Mouse (Mus musculus) layer of hippocampus, adult 2 months (tissue): ENCODE measurements around the gene Pcbd2. TPM values are rescaled to one million over a fixed set of nuclear protein-coding genes. Genes with fewer than 3 reads are reported as not detected.
A peak's percentile ranks its signal among the peaks of the same experiment; 100 is the strongest.

Source experiments
- DNase-seq, 2 experiments: peaks; one replicate each; pipeline ENCODE4 v3.0.0; 2022; ENCODE audit warnings: low spot score in 2 of 2
- H3K27ac ChIP-seq: fragments of 200-600 bp; 2 replicates; pipeline ENCODE4 v1.8.1; 2022
- H3K4me3 ChIP-seq: fragments of 200-600 bp; 2 replicates; pipeline ENCODE4 v1.8.1; 2022; ENCODE audit warnings: mild to moderate bottlenecking
- CTCF ChIP-seq: fragments of 200-600 bp; conservative IDR thresholded peaks from 2 replicates; pipeline ENCODE4 v1.8.1; 2022; ENCODE audit warnings: antibody characterized with exemption, mild to moderate bottlenecking, moderate library complexity
- total RNA-seq, 2 experiments: library from RNA; stranded (reverse); gene quantifications; 2 replicates each; pipeline ENCODE4 v1.2.3; 2021

The Pcbd2 gene
- total RNA-seq, 2 experiments from 2014 or later: 33.2 to 35.2 TPM

DNA sequence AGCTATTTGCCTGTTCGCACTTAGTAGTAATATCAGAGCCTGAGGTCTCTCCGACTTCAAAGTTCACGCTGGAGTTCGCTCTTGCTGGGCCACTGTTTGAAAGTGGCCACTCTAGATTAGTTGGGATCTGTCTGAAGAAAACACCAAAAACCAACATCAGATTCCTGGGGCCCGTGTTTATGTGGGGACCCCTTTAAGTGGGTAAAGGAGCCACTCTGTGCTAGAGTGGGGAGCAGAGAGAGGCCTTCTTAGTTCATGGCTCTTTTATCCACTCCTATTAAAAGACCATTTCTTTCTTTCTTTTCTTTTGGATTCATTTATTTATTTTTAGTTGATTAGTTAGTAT lies 12.0 kb upstream of the Pcbd2 start:
- no peak for DNase-seq
- TF ChIP-seq CTCF: no peak
- Histone ChIP-seq H3K4me3 (peak overlapping the region; percentile 78), H3K27ac (peak overlapping the region; percentile 96)

GRCm38 (mm10) chr13:55715908-55716510 lies 11.2 kb upstream of the Pcbd2 start:
- Histone ChIP-seq H3K27ac (no peak overlapping the region), H3K4me3 (peak overlapping the region; percentile 78)
- no peak for DNase-seq
- no peak for TF ChIP-seq CTCF

- no peak overlapping the region for H3K4me3 ChIP-seq
- TF ChIP-seq CTCF: no peak
- no peak overlapping the region for H3K27ac ChIP-seq
- DNase-seq: no peak
These were observed 5.7 kb upstream of the Pcbd2 start for GRCm38 (mm10) chr13:55721516-55721915.

DNA sequence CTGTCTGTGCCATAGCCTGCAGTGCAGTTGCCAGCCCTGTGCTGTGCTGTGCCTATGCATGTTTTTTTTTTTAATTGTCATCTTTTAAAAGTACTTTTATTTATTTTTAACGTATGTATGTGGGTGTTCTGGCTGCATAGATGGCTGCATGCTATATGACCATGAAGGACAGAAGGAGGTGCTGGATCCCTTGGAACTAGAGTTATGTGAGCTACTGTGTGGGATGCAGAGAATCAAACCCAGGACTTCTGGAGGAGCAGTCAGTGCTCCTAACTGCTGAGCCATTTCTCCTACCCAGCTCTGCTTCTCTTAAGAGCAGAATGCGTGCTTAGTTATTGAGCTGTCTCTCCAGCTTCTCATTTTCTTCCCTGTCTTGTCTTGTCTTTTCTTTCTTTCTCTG lies 5.2 kb upstream of the Pcbd2 start:
- DNase-seq: no peak
- H3K4me3 ChIP-seq: no peak overlapping the region
- no peak overlapping the region for H3K27ac ChIP-seq
- TF ChIP-seq CTCF: no peak

DNA sequence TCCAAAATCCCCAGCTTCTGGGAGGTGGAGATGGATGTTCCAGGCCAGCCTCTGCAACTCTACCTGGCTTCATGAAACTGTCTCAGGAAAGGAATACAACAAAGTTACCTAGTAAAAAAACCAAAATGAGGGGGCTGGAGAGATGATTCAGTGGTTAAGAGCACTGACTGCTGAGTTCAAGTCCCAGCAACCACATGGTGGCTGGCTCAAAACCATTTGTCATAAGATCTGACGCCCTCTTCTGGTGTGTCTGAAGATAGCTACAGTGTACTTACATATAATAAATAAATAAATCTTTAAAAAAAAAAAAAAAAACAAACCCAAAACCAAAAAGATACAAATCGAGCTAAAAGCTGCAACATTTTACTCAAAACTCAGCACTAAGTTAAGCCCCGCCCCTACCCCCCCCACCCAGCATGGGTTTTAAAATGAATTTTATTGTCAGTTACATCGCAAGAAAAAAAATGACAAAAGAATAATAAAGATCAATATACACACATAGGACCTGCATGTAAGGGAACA lies 509 bp upstream of the Pcbd2 start:
- peak overlapping the region; percentile 96 for H3K27ac ChIP-seq
- peak overlapping the region; percentile 89 for H3K4me3 ChIP-seq
- TF ChIP-seq CTCF: peak; percentile 69
- DNase-seq: no peak

DNA sequence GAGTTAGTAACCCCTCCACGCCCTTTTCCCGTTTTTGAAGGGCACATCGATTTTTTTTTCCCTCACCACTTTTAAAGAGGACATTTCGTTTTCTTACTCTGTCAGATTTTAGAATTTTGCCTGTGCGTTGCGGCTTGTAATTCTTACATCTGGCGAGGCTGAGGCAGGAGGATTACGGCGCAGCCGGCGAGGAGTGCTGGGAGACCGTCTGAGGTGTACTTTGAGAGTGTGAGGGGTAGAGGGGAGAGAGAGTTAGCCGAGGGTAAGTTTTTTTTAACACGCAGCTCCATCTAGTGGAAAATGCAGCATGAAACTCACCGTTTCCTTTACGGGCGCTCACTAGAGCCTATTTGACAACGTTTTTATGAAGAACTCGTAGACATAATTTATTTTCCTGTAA lies 671 bp downstream of the Pcbd2 start:
- peak; percentile 83 for TF ChIP-seq CTCF
- peak; percentile 61 to 78 for DNase-seq
- peak overlapping the region; percentile 89 for H3K4me3 ChIP-seq
- H3K27ac ChIP-seq: peak overlapping the region; percentile 96

GRCm38 (mm10) chr13:55730716-55731115 lies 3.5 kb downstream of the Pcbd2 start:
- Histone ChIP-seq H3K4me3 (no peak overlapping the region), H3K27ac (no peak overlapping the region)
- TF ChIP-seq CTCF: no peak
- no peak for DNase-seq

DNA sequence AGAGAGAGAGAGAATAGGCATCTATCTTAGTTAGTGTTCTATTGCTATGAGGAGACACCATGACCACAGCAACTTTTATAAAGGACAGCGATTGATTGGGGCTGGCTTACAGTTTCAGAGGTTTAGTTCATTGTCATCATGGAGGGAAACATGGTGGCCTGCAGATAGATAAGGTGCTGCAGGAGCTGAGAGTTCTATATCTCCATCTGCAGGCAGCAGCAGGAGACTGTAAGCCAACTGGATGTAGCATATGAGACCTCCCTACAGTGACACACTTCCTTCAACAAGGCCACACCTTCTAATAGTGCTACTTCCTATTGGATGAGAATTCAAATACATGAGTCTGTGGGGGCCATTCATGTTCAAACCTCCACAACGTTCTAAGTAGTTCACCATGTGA lies 5.0 kb downstream of the Pcbd2 start:
- H3K4me3 ChIP-seq: no peak overlapping the region
- no peak for TF ChIP-seq CTCF
- DNase-seq: no peak
- H3K27ac ChIP-seq: no peak overlapping the region

GRCm38 (mm10) chr13:55733628-55734502 lies 6.7 kb downstream of the Pcbd2 start:
- Histone ChIP-seq H3K4me3 (no peak overlapping the region), H3K27ac (no peak overlapping the region)
- TF ChIP-seq CTCF: no peak
- no peak for DNase-seq

GRCm38 (mm10) chr13:55737885-55738284 lies 10.7 kb downstream of the Pcbd2 start:
- no peak for DNase-seq
- no peak overlapping the region for H3K27ac ChIP-seq
- H3K4me3 ChIP-seq: no peak overlapping the region
- no peak for TF ChIP-seq CTCF

DNA sequence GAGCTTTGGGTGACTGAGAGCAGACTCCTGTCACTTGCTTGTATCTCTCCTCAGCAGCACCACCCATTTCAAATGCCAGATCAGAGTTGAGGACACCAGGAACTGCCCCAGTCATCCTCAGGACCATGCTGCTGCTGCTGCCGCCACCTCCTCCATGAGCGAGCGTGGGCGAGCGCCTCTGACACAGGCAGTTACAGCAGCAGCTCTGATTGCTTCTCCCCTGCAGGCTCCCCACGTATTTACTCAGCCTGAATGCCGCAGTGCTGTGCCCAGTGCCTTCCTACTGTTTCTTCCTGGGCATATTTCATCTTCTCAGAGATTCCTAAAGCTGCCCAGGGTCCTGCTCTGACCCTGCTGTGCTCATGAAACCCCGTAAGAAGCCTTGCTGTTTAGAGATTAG lies 15.1 kb downstream of the Pcbd2 start:
- no peak overlapping the region for H3K4me3 ChIP-seq
- TF ChIP-seq CTCF: no peak
- H3K27ac ChIP-seq: 0 out of 2 replicates have a peak overlapping the region, but pooled peaks have one; percentile 20
- no peak for DNase-seq

DNA sequence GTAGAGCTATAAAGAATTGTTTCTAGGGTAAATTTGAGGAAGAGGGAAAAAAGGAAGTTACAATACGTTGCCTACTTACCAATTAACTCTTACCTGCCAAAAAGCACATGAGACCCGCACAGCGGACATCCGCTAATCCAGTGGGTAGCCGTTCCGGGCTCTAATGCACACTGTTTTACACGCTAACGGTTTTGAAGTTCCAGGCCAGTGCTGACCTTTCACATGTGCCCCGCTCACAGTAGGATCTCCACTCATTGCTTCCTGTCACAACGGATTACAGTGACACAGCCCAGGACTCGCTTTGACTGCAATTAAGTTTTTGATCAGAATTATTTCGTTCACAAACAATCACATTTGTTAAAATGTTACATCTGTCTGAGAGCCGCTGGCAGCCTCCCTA lies 27.2 kb downstream of the Pcbd2 start:
- TF ChIP-seq CTCF: no peak
- Histone ChIP-seq H3K4me3 (no peak overlapping the region), H3K27ac (no peak overlapping the region)
- DNase-seq: no peak

DNA sequence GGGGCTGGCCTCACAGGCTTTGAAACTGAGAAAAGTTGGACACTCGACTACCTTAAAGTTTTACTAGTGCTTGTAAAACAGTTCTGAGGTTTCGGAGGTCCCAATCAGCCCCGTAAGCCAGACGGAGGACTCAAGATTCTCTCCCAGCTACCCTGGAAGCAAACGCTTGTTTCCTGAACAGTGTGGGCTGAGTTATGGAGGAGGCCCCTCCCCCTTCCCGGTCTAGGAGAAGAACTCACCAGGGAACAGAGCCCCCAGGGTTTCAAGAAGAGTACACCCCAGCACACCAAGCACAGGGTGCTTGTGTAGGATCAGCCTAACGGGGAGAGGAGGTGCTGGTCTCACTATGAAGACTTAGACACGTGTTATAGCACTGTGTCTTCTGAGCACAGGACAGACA lies 29.6 kb downstream of the Pcbd2 start:
- no peak overlapping the region for H3K4me3 ChIP-seq
- no peak for DNase-seq
- H3K27ac ChIP-seq: no peak overlapping the region
- TF ChIP-seq CTCF: no peak

DNA sequence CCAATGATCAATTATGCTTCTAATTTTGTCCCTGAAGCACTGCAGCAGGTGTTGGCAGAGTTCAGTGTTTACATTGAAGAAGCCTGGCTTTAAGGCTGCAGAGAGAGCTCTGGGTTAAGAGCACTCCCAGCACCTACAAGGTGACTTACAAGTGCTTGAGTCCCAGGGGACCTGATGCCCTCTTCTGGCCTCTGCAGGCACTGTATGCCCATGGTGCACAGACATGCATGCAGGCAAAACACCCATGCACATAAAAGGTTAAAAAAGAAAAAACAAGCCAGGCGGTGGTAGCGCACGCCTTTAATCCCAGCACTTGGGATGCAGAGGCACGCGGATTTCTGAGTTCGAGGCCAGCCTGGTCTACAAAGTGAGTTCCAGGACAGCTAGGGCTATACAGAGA lies 30.5 kb downstream of the Pcbd2 start:
- H3K4me3 ChIP-seq: no peak overlapping the region
- DNase-seq: no peak
- TF ChIP-seq CTCF: peak; percentile 48
- H3K27ac ChIP-seq: no peak overlapping the region
